Mouse (Mus musculus) cerebellum, adult 2 months (tissue): Measurements from ENCODE around the gene Cyp2b19.

Experiments
- CTCF ChIP-seq: fragments of 200-500 bp; IDR thresholded peaks from 2 replicates; pipeline ENCODE4 v1.5.1; 2011; ENCODE audit warnings: low read depth, mild to moderate bottlenecking, control low read depth, low read length, moderate library complexity, borderline replicate concordance; ENCODE audit not compliant: insufficient read depth
- POLR2A ChIP-seq: fragments of 200-500 bp; IDR thresholded peaks from 2 replicates; pipeline ENCODE4 v1.6.1; 2011; ENCODE audit warnings: low read length, control low read depth, borderline replicate concordance; ENCODE audit not compliant: insufficient read depth

DNA sequence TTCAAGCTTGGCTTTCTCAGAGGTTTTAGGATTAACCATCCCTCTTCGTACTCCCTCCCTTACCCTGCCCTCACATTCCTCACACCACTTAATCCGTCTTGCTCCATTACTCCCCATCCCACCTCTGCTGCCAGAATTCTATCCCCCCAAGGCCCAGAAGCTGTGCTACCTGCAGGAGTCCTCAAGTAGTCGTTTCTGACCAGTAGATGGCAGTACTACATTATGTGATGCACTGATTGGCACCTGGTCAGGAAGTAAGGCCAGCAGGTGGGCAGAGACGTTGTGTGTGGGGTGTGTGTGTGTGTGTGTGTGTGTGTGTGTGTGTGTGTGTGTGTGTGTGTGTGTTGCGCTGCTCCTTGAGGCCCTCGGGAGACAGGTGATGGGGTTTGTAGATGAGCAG lies 18.9 kb downstream of the Cyp2b19 start:
- TF ChIP-seq CTCF = no peak
- TF ChIP-seq POLR2A = no peak
